Mouse (Mus musculus) lung, postnatal 0 days (tissue): Measurements from ENCODE around the gene Fam171b.

Experiments
- CTCF ChIP-seq: IDR thresholded peaks from 2 replicates; pipeline ENCODE4 v1.5.1; 2016; ENCODE audit warnings: antibody characterized with exemption, mild to moderate bottlenecking
- EP300 ChIP-seq: IDR thresholded peaks from 2 replicates; pipeline ENCODE4 v1.6.1; 2016; ENCODE audit warnings: antibody characterized with exemption, mild to moderate bottlenecking, control low read depth

- no peak for TF ChIP-seq CTCF
- no peak for TF ChIP-seq EP300
Observed at GRCm38 (mm10) chr2:83856236-83856635, 43.8 kb downstream of the Fam171b start.
